Mouse (Mus musculus): ENCODE results near the gene Tmprss9.

Tmprss9 gene

DNA sequence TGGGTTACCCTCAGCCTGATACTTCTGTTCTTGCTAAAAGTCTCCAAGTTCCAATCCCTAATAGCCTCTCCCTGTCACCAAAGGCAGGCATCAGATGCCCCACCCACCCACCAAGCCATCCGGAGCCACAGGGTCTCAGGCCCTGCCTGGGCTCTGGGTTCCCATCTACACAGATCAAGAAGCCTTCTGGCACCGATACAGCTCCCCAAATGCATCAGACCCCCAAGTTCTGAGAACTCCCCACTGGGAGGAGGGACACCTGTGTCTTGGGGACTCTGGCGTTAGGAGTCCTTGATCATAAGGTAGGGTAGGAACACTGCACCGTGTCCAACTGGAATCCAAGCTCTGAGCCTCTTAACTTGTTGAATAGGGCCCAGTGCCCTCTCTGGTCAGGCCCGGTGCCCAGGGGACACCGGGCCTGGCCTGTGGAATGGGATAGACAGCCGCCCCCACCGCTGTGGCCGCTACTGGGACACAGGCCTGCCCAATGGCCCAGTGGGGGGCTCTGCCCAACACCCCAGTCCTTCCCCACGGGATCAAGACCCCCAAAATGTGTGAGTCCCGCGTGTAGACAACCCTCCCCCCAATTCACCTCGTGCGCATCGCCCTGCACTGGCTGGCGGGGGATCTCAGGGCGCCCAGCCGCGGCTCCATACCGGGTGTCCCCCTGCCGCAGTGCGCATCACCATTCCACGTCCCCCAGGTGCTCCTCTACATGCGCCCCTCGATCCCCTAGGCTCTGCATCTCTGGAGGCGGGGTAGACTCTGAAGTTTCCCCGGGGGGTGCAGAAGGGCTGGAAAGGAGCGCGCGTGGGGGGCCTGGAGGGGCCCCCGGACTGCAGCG is 28.3 kb upstream of the Tmprss9 start:
- DNase-seq (ENCODE audit: low read depth), result no peak

DNA sequence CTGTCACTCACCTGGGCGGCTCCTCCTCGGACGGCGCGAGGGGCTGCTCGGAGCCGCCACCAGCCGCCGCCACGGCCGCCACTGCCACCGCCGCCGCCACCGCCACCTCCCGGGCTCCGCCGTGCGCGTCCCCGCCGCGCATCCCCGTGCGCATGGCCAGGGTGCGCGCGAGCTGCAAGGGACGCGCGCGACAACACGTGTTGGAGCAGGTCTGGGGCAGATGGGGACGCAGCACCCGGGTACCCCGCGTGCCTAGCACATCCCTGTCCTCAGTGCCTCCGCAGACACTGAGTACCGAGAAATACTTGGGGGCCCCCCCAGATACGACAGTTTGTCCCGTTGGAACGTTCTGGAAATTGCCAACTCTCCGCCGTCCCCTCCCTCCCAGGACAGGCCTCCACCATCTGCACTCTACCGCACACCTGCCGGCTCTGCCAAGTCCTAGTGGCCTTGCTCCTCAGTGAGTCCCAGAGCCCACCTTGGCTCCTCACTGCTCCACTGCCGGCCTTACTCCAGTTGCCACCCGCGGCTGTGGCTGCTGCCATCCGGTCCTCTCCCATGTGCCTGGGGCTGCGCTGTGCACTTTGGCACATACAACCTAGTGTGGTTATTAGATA is 27.6 kb upstream of the Tmprss9 start, which contains the start of gene Lingo3:
Lingo3 (minus strand) TSS at position 109 of the 617 bp plus-strand sequence.
- DNase-seq (ENCODE audit: low read depth), result no peak

DNA sequence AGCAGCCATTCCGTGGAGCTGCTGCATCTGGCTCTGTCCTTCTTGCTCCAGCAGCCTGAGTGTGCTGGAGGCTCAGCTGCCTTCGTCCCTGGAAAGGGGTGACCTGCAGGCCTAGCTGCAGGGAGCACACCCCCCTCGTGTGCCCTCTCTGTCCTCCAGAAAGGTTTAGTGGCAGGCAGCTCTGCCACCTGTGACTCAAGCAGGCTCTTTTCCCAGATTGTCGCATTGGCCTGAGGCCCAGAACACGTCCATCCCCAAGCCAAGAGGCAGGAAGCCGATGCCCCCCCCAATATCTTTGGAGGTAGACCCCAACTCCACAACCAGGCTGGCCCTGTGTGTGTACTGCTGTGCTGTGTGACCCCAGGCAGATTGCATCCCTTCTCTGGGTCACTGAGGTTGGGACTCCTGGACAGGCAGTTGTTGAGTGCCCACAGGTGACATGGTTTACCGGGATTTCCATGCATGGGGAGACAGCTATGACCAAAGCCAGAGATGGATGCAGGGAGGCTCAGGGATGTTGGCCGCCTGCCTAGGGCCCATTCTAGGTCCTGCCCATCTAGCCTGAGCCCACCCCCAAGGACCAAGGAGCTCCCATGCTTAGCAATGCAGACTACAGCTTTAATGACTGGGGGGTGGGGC is 26.5 kb upstream of the Tmprss9 start:
- no peak for DNase-seq (ENCODE audit: low read depth)

DNA sequence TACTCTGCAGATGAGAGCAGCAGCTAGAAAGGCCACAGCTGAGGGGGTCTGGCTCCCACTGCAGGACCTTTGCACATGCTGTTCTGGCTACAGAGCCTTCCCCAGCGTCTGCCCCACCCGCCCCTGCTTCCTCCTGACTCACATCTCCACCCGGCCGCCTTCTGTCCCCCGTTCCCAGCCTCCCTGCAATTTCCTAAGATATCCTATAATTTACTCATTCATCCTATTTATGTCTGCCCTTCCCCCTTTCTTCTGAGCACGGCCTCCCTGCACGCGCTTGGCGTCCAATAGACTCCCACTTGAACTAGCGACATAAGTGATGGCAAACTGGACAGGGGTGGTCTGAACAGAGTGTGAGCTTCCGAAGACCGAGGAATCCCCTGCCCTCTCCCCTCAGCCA is 25.9 kb upstream of the Tmprss9 start:
- DNase-seq (ENCODE audit: low read depth), result no peak

DNA sequence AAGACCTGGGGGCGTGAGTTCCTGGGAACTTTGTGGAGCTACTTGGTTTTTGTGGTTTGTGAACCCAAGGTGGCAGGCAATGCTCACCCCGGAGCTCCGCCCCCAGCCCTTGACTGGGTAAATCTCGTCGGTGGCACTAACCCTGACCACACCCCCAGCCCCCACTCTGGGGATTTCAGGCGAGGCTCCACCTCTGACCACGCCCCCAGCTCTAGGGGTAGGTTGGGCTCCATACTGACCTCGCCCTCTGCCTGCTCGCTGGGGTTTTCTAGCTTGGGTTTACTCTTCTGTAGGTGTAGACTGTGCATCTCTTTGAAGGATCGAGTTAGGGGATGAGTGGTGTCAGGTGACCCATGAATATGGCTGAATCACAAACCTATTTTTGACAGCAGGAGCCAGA is 23.1 kb upstream of the Tmprss9 start:
- peak; percentile 82 for DNase-seq (ENCODE audit: low read depth)

DNA sequence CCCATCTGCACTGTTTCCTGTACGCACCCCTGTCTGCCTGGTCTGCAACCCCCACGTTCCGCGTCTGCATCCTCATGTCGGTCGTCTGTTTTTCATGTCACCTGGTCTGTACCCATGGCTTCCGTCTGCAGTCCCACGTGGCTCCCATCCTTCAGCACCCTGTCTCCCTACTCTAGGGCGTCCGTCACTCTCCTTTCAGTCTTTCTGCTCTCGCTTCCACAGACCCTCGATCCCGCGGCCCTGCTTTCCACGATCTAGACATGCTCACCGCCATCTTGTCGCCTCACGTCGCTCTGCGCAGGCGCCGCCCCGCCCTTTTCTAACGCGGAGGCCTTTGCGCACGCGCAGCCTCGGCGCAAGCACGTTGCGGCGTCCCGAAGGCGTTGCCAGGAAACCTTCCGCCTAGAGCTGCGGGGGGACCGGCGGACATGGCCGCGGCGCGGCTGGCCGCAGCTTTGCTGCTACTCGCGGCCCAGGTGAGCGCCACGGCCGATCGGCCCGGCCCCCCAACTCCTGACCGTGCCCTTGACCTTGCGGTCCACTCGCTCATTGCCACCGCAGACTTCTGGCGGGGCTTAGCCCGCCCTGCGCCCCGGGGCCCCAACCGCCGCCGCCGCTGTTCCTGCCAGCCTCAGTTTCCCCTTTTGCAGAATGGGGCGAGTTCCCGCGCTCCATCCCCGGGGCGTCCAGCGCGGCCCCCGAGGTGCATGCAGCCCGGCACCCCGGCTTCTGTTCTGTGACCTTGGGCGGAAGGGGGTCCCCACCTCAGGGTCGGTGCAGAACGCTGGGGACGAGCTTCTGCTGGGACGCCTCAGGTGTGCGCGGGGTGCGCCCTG is 16.5 kb upstream of the Tmprss9 start, which contains the start of the genes Lsm7 and Sppl2b:
Lsm7 (minus strand) TSS at position 297 of the 836 bp plus-strand sequence.
Sppl2b (plus strand) TSS at position 363 of the 836 bp plus-strand sequence.
- peak; percentile 91 for DNase-seq (ENCODE audit: low read depth)

DNA sequence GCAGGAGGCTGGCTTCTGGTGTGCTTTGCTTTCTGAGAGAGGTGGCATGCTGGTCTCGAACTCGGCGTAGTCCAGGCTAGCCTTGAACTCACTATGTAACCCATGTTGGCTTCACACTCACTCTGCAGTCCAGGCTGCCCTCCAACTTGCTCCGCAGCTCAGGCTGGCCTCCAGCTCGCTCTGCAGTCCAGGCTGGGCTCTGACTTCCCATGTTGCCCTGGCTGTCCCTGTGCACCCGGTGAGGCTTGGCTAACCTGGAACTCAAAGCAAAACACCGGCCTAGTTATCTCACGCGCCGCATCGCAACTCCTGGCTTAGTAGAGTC is 15.9 kb upstream of the Tmprss9 start:
- DNase-seq (ENCODE audit: low read depth), result no peak

DNA sequence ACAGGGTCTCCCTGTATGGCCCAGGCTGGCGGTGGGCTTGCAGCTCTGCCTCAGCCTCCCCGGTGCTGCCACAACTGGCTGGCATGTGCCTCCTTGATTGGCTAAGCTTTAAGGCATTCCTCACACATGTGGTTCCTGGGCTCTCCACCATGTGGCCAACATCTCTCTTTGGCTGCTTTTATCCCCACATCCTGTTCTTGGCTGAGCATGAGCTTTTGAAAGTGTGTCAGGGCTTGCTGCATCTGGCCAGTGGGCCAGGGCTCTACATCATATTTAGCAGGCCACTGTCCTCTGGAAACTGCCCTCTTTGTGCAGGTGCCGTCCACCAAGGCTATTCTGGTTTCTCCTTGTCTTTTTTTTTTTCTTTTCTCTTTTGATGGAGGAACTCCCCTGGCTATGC is 15.4 kb upstream of the Tmprss9 start:
- DNase-seq (ENCODE audit: low read depth), result no peak

DNA sequence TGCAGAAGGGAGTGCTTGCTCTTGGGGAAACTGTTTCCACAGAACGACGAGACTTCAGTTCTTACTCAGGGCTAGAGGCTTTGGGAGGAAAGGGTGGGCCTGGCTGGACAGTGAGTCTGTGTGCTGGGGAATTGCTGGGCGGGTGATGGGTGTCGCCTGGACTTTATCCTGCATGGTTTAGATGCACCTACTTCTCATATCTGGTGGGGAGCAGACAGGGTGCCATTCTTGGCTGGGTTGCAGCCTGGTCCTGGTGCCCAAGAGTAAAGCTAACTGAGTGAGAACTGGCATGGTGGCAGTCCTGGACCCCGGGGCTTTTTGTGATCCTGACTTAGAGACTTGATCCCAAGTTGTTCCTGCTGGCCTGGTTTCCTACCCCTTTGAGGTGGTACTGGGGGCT is 14.7 kb upstream of the Tmprss9 start:
- no peak for DNase-seq (ENCODE audit: low read depth)

DNA sequence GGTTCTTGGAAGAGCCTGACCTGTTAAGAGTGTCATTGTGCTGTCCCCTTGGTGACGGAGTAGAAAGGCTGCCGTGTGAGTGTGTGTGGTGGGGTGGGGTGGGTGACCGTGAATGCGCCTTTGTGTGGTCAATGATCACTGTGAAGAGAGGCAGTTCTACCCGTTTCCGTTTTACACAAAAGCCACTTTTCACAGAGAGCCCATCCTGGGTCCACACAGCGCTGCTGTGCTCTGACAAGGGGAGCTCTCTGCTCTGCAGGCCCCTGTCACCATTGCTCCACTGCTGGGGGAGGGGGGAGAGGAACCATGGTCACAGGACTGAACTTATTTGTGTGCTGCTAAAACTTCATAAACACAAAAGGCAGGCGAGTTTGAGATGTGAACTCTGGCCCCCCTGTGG is 14.3 kb upstream of the Tmprss9 start:
- DNase-seq (ENCODE audit: low read depth), result no peak

DNA sequence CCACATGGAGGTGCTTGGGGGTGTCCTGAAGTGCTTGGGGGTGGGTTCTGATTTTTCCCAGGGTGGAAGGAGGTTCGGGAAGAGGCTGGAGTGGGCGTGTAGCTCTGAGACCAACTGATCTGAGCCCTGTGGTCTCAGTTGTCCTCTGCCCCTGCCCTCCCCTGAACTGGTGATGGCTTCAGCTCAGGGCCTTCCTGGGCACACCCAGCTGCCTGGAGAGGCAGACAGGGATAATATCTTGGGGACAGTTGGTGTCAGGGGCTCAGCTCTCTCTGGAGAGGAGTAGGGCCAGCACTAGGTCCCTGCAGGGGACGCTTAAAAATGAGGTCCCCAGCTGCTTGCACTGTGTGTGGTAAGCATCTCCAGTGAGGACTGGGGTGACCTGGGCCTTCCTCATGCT is 13.8 kb upstream of the Tmprss9 start:
- DNase-seq (ENCODE audit: low read depth), result no peak

DNA sequence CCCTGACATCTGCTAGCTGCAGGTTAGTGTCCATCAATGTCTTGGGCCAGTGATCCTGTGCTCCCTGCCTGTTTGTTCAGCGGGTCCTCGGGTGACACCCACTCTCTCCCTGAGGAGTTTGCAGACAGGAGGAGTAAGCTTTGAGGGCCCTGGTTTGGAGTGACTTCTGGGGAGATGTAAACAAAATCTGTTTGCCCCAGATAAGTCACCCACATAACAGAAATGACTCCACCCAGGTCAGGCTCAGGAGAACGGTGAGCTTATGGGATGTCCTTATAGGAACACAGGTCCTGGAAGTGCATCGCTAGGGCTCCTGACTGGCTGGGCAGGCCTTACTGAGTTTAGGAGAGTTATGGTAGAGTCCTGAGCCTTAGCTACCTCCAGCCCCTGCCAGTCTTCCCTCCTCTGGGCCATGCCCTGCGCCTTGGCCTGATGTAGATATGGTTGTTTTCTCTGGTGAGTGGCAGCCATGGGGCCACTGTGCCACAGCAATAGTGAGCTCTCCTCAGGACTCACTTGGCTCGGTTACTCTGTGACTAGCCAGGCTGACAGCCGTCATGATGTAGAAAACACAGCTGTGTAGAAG is 13.2 kb upstream of the Tmprss9 start:
- DNase-seq (ENCODE audit: low read depth), result peak; percentile 90

DNA sequence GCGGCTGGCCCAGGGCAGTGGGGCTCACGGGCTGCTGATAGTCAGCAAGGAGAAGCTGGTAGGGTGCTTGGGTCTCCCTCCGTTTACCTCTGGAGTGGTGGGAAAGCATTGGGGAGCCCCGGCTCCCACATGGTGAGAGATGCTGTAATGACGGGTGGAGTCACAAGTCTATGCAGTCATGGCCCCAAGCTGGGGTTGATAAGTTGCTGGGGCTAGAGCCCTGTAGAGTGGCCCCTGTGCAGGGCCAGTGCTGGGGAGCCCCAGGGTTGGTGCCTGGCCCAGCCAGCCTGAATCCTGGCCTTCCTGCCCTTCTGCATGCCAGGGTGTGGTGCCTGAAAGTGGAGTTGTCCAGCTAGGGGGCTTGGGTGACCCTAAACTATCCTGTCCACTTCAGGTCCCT is 9.3 kb upstream of the Tmprss9 start:
- no peak for DNase-seq (ENCODE audit: low read depth)

DNA sequence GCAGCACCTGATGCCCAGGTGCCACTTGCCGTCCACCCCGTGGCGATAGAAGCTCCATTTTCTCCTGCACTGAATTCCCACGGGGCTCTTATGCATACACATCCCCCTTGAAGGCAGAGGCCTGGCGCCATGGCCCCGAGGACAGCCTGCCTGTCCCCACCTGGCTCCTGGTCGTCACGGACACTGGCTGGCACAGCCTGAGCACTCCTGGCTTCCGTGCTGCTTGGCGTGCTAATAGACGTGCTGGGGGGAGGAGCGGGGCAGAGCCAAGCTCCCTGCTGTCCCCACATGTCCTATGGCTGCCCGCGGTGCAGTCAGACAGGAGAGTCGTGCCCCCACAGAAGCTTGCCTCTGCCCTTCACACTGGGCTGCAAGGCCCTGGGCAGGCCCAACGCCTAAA is 7.2 kb upstream of the Tmprss9 start:
- no peak for DNase-seq (ENCODE audit: low read depth)

DNA sequence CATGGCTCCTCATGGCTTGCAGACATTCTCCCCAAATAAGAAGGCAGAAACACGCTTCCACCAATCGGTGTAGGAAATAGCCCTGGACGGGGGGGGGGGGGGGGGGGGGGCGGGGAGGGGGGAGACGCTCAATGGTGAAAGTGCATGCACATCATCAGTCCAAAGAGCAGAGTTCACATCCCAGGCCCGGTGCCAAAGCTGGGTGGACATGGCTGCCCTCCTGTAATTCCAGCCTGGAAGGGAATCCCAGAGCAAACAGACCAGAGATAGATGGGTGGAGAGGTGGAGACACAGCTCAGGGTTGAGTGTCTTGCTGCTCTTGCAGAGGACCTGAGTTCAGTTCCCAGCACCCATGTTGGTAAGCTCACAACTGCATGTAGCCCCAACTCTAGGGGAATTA is 655 bp upstream of the Tmprss9 start:
- no peak for DNase-seq (ENCODE audit: low read depth)

DNA sequence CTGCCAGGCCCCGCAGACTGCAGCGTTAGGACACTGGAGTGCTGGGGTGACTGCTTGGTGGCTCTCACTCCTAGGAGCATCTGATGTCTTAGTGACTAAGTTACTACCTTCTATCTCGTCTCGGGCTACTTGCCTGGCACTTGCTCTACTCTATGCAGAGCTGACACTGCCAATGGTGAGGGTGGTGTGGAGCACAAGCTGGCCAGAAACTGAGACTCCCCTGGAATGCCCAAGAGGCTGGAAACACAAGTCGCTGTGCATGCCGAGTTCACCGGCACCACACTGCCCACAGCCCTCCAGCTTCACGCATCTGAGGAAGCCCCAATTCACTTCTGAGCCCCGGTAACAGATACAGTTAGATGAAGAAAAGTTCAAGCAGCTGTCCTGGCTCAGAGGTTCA is 2.4 kb downstream of the Tmprss9 start:
- DNase-seq (ENCODE audit: low read depth), result no peak

DNA sequence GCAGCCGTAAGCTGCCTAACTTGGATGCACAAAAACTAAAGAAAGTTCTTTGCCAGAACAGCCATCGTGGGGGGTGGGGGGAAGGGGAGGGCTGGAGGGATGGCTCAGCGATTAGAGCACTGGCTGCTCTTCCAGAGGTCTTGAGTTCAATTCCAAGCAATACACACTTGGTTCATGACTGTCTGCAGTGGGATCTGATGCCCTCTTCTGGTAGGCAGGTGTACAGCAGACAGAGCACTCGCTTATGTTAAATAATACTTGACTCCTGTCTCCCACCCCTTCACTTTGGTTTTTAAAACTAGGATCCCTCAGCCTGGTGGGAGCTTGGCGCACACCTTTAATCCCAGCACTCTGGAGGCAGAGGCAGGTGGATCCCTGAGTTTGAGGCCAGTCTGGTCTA is 4.4 kb downstream of the Tmprss9 start:
- DNase-seq (ENCODE audit: low read depth), result peak; percentile 51

DNA sequence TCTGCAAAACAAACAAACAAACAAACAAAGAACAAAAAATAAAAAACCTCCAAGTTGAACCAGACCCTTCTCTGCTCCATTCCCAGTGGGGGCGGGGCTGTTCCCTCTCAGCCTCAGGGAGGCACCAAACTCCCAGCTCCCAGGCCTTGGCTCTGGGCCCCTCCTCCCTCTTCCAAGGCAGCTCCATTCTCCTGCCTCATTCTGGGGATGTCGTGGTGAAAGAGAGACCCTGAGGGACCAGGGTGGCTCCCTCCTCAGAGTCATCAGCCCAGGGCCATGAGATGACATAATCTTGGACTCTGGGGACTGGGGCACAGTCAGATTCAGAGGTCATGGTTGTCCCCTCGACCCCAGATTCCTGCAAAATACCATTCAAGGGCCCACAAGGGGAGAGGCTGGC is 4.9 kb downstream of the Tmprss9 start:
- DNase-seq (ENCODE audit: low read depth), result no peak

DNA sequence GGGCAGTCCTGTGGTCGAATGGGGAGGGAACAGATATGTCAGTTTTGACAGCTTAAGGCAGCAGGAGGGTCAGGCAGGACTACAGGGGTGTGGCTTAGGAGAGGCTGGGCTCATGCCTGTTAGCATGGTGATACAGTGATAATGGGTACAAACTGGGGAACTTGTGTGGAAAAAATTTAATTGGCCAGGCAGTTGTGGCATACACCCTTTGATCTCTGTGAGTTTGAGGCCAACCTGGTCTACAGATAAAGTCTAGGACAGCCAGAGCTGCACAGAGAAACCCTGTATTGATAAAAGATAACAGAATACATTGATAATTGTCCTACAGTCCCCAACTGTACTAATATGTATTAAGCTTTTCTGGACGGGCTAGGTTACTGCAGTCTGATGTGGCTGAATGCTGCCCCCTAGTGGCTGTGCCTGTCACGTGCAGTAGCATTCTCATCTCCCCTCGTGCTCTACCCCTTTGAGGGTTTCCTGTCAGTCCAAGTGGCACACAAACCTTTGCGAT is 8.5 kb downstream of the Tmprss9 start:
- DNase-seq (ENCODE audit: low read depth), result peak; percentile 72

DNA sequence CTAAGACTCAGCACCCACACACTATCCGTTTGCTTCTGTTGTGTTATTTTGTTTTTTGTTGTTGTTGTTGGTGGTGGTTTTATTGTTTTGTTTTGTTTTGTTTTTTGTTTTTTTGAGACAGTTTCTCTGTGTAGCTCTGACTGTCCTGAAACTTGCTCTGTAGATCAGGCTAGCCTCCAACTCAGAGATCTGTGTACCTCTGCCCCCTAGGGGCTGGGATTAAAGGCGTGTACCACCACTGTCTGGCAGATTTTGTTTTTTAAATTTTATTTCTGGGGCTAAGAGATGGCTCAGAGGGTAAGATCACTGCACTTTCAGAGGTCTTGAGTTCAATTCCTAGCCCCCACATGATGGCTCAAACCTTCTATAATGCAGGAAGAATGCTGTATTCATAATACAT is 9.3 kb downstream of the Tmprss9 start:
- DNase-seq (ENCODE audit: low read depth), result no peak

DNA sequence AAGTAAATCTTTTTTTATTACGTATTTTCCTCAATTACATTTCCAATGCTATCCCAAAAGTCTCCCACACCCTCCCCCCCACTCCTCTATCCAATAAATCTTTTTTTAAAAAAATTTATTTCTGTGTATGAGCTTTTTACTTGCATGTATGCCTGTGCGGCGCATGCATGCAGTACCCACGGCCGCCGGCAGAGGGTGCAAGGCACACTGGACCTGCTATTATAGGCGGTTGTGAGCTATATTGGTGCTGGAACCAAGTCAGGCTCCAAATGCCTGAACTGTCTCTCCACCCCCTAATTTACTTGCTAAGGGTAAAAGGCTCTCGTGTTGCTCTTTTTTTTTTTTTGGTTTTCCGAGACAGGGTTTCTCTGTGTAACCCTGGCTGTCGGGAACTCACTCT is 9.7 kb downstream of the Tmprss9 start:
- peak; percentile 61 for DNase-seq (ENCODE audit: low read depth)

DNA sequence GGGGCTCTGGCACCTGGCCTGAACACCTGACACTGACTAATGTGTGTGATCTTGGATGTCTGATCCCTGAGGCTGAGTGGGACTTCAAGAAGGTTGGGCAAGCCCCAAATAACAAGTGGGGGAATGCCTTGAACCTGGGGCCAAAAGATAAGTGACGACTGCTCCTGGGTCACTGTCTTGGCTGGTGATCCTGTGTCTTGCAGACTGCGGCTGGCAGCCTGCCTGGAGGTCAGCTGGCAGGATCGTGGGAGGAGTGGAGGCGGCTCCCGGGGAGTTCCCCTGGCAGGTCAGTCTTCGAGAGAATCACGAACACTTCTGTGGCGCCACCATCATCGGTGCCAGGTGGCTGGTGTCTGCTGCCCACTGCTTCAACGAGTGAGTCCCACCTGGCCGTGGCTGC is 15.5 kb downstream of the Tmprss9 start:
- no peak for DNase-seq (ENCODE audit: low read depth)
